Mouse (Mus musculus): ENCODE results near the gene Spag9. TPM values are rescaled to one million over a fixed set of nuclear protein-coding genes. Genes with fewer than 3 reads are reported as not detected.

The Spag9 gene
- 160 to 176 TPM (median 171 TPM) in 4 replicates for total RNA-seq (2023; ENCODE audit: inconsistent age)

DNA sequence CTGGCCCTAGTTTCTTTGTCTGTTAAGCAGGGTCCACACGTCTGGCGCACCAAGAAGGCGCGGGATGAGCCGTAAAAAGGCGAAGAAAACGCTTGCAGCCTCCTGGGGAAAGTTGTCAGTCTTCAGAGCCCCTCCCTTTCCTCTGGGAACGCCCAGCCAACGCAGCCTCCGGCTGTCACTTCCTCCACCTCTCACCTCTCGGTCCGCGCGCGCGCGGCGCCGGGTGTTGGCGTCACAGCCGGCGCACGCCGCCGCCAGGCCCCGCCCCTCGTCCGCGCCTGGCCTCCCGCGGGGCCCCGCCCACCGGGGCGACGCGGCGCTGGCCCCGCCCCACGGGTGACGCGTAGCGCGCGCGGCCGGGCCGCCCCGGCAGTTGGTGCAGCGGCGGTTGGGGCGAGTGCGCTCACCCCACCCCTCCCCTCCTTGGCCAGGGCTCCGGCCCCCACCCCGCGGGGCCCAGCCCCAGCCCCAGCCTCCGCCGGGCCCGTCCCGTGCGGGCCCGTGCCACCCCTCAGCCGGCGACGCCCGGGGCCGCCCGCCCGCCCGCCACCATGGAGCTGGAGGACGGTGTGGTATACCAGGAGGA lies at the start of gene Spag9:
Gene Spag9, plus strand, starts transcription at position 372 of the 586 bp plus-strand sequence.

DNA sequence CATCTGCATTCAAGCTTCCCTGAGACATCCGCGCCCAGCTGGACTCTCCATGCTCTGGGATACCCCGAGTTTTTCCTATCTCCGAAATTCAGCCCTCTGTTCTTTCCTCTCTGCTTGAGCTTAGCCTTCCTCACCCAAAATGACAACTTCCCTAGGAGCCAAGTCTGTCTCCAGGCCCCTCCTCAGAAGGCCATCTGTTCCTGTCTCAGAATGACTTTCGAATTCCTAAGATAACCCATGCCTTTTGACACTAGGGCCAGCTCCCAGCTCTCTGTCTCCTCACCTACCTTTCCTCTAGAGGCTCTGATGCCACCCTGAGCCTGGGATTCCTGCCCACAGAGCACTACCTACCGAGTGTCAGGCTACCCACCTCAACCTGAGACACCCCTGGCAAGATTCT lies 39.7 kb upstream of the Spag9 start, which contains the start of gene Nme2:
Gene Nme2, minus strand, starts transcription at position 101 of the 400 bp plus-strand sequence.

DNA sequence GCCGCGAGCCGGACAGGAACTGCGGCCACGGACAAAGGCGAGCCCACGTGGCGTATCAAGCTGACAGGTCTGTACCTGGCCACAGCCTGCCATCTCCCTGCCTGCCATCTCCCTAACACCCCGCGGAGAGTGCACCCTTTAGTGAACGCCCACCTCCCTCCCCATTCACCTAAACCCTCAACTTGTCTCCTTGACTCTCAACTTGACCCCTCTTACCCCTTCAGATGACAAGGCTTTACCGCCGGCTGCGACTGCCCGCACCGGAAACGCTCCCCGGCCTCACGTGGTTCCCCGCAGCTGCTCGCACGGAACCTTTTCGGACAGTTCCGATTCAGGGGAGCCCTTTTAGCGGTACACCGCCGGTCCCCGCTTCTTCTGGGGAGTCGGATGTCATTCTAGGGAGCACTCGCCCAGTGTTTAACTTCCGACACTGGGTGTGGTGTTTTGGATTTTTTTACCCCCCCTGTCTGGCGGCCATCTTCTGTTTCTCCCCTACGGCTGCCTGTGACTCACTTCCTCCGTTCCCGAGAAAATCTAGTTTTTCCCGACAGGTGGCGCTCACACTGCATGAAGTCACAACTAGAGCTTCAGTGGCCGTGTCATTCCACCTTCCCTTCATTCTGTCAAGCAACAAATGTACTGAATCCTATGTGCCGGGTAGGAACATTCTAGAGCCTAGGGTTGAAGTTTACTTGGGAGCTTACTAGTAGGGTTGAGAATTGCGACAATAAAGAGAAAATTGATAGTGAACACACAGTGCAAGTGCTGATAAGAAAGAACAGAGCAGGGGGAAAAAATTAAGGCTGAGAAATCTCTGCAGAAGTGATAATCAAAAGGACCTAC lies 27.7 kb upstream of the Spag9 start, which contains the start of the genes Gm20390 and Nme1:
Gene Gm20390, minus strand, starts transcription at position 289 of the 843 bp plus-strand sequence.
Gene Nme1, minus strand, starts transcription at position 517 of the 843 bp plus-strand sequence.

Other genes with a start within 250 kb of the Spag9 start
- 53.5 to 59.1 TPM (median 55.4 TPM) in 4 replicates for gene Utp18, start 110.3 kb upstream of the Spag9 start, total RNA-seq (2023; ENCODE audit: inconsistent age)
- 71.9 to 79.3 TPM (median 73.3 TPM) in 4 replicates for gene Mbtd1, start 110.2 kb upstream of the Spag9 start, total RNA-seq (2023; ENCODE audit: inconsistent age)
- 147 to 209 TPM (median 179 TPM) in 4 replicates for gene Nme2, start 39.8 kb upstream of the Spag9 start, total RNA-seq (2023; ENCODE audit: inconsistent age)
- 30.2 to 64.6 TPM (median 54.0 TPM) in 4 replicates for gene Gm20390, start 27.8 kb upstream of the Spag9 start, total RNA-seq (2023; ENCODE audit: inconsistent age)
- 37.8 to 53.7 TPM (median 51.7 TPM) in 4 replicates for gene Nme1, start 27.6 kb upstream of the Spag9 start, total RNA-seq (2023; ENCODE audit: inconsistent age)
- 35.0 to 38.1 TPM (median 37.2 TPM) in 4 replicates for gene Tob1, start 215.4 kb downstream of the Spag9 start, total RNA-seq (2023; ENCODE audit: inconsistent age)
- gene Wfikkn2, start 249.9 kb downstream of the Spag9 start, total RNA-seq (2023; ENCODE audit: inconsistent age): not detected in 4 replicates